Mouse (Mus musculus): Measurements from ENCODE around the gene Pepd.

Pepd gene

DNA sequence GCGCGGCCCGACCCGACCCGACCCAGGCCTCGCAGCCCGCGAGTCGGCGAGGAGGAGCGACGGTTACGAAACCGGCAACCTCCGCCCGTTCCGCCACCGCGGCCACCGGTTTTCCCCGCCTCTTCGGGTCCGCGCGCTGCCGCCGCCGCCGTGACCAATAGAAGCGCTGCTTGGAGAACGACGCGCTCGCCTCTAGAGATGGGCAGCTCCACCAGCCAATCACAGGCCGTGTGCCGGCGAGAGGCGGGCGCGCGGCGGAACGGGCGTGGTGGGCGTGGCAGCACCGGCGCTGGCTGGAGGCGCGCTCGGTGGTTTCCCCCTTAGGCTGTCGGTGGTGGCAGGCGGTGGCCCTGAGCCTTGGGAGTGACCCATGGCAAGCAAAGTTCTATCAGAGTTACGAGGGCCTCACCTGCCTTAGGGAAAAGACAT is 144.3 kb downstream of the Pepd start, which contains the start of gene Cebpg:
Gene Cebpg, minus strand, starts transcription at position 138 of the 429 bp plus-strand sequence.
- DNase-seq (ENCODE audit: low spot score): peak; percentile 95

DNA sequence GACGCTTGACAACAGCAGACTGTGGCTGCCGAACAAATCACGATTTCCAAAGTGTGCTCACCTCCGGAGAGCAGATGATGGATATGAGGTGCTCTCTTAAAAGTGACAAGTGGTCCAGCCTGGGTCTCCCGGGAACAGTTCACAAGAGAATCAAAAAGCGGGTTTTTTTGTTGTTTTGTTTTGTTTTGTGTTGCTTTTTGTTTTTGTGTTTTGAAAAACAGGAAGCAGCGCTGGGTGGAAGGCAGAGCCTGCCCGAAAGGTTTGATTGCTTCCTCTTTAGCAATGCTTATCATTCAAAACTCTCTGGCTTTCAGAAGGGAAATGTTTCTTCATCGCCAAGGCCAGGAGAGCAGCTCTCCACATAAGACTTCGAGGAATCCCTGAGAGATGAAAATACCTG is 144.8 kb downstream of the Pepd start:
- DNase-seq (ENCODE audit: low spot score): no peak

- no peak for DNase-seq (ENCODE audit: low spot score)
Observed at GRCm38 (mm10) chr7:35057569-35057968, 145.4 kb downstream of the Pepd start.

DNA sequence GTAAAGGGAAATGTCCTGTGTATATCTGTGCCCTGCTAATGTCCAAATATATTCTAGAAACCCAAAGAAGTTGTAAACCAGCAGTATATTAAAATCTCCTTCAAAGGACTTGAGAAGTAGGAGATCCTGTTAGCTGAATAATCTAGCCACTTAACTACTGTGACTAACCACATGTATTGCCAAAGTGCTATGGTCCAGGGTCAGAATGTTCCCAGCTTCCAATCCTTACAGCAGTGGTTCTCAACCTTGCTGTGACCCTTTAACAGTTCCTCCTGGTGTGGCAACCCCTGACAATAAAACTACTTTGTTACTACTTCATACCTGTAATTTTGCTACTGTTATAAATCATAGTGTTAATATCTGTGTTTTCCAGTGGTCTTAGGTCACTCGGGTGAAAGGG is 146.2 kb downstream of the Pepd start:
- DNase-seq (ENCODE audit: low spot score): no peak

DNA sequence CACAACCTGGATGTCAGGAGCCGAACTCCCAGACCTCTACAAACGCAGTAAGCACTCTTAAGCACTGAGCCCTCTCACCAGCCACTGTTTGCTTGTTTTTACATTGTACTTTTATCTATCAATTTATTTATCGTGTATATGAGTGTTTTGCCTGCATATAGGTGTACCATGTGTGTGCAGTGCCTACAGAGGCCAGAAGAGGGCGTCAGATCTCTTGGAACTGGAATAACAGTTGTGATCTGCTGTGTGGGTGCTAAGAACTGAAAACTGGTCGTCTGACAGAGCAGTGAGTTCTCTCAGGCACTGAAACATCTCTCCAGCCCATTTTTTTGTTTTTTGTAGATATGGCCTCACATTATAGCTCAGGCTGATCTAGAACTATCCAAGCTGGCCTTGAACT is 147.3 kb downstream of the Pepd start:
- no peak for DNase-seq (ENCODE audit: low spot score)

- DNase-seq (ENCODE audit: low spot score): peak; percentile 33
Observed at GRCm38 (mm10) chr7:35064286-35065258, 152.4 kb downstream of the Pepd start.

DNA sequence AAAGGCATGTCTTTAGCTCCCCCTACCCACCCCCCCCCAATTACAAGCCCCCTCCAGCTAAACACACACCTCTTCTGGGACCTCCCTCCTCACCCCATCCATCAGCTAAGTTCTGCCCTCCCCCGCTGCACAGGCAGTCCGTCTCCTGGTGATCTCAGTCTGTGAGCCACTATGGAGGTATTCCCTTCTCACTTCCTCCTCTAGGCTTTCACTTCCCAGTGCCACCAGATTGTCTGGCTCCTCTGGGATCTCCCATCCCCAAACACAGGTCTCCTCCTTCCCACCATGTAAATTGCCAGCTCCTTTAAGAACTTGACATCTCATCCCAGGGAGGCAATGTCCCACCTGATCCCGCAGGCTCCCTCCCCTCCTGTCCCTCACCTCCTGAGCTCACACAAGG is 153.8 kb downstream of the Pepd start:
- DNase-seq (ENCODE audit: low spot score): no peak

GRCm38 (mm10) chr7:35066640-35067212 is 154.5 kb downstream of the Pepd start:
- DNase-seq (ENCODE audit: low spot score): no peak

GRCm38 (mm10) chr7:35076645-35077044 is 164.5 kb downstream of the Pepd start:
- no peak for DNase-seq (ENCODE audit: low spot score)

DNA sequence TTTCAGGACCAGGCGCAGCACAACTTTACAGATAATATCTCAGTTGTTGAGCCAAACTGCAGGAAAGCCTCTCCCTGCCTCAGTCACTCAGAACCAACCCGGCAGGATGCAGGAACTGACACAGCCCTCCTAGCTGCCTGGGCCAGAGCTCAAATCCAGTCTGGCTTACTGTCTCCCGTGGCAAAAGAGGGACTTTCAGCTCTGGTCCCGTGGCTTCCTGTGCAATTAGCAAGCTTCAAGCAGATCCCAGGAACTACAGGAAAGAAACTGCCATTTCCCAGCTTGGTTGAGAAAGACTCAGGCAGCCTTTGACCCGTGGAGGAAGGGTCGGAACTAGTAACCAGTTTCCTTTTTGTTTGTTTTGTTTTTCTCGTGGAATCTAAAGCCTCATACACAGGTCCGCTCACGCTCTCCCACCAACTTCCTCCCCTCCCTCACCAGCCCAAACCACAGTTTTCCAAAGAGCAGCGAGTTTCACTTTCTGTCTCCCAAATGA is 168.7 kb downstream of the Pepd start:
- DNase-seq (ENCODE audit: low spot score): no peak

DNA sequence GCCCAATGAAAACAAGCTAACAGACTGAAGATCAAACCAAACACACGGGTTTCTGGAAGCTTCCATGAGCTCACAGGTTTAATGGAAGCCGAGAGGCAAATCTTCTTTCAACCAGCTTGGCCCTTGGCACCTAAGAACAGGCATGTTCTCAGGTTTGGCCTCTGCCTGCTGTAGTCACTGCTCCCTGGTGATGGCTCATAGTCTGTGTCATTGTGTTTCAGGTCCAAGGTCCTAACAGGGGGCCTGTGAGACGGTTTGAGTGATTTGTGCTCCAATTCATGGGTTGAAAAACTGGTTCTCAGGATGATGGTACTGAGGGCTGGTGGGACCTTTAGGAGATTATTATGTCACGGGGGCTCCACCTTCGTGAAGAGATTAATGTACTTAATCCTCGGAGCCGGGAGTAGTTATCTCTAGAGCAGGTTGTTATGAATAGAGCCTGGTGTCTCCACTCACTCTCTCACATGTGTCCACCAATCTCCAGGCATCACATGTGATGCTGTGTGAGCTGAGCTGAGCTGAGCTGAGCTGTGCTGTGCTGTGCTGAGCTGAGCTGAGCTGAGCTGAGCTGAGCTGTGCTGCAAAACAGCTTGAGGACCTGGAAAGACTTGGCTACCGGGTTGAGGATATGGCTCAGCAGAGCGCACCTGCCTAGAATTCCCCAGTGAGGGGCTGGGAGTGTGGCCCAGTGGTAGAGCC is 169.4 kb downstream of the Pepd start:
- DNase-seq (ENCODE audit: low spot score): no peak

DNA sequence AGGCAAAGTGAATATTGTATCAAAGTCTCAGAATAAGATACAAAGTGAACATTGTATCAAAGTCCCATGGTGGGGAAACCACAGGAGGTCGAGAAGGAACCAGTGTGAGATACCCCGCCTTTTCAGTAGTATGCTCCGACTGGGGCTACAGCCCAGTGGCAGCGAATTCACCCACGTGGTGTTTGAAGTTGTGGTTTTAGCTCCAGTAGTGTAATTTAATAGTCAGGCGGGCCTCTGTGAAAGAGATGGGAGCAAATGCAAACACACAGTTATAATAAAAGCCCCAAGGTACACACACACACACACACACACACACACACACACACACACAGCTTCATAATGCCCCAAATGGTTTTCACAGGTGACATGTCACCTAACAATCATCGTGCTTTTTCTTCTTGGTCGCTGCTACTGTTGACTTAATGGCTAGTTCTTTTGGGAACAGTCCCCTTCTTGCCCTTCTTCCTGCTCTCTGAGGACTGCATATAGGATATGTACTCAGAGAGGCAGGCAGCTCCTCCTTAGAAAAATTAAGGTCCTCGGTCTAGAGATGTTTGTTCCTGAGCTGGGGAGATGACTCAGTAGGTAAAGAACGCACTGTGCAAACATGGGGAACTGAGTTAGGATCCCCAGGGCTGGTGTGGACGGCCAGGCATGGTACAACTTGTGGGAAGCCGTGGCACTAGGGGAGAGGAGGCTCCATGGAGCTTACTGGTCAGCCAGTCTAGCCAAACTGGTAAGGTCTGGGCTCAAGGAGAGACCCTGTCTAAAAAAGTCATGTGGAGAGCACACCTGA is 172.6 kb downstream of the Pepd start:
- DNase-seq (ENCODE audit: low spot score): no peak

GRCm38 (mm10) chr7:35086271-35086861 is 174.2 kb downstream of the Pepd start:
- no peak for DNase-seq (ENCODE audit: low spot score)

DNA sequence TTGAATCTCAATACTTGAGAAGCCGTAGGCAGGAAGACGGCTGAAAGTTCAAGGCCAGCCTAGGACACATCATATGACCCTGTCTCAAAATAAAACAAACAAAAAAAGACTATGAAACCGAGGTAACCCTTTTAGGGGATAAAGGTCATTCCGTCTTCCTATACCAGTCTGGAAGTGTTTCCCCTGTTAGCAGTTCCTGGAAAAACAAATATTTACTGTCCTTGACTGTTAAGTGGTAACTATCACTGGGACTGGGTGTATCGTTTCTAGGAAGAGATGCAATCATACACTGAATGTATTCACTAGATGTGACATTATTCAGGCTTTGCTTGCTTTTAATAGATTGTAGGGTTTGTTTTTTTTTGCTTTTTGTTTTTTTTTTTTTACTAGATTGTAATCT is 178.4 kb downstream of the Pepd start:
- DNase-seq (ENCODE audit: low spot score): no peak

Measured in layer of hippocampus, adult 9-10 months (tissue).